Mouse (Mus musculus) heart, postnatal 25 days (tissue): ENCODE measurements around the gene Adcy7. TPM values are rescaled to one million over a fixed set of nuclear protein-coding genes. Genes with fewer than 3 reads are reported as not detected.
A peak's percentile ranks its signal among the peaks of the same experiment; 100 is the strongest.

ENCODE experiments used
- DNase-seq: peaks from one replicate; pipeline ENCODE4 v3.0.0; 2022; ENCODE audit warnings: low spot score
- intact Hi-C: fragments of 180-260 bp; cut with DNase I; formaldehyde crosslinking; loops from one replicate; pipeline ENCODE4 v1.15.1; 2025
- total RNA-seq, 2 experiments: library from RNA; stranded (reverse); gene quantifications; 2 replicates each; pipeline ENCODE4 v1.2.3; 2021

Adcy7 gene
- total RNA-seq, 2 experiments from 2014 or later, result 7.0 to 8.8 TPM

- intact Hi-C loops, result loop anchor here (5.0 to 10.0 kb wide), 2 partner anchors 353 to 426 kb away; partner anchors contain the start of gene Cyld
- no peak for DNase-seq
Measured at GRCm38 (mm10) chr8:88269107-88269875, 2.9 kb upstream of the Adcy7 start.

GRCm38 (mm10) chr8:88270086-88270485, 2.1 kb upstream of the Adcy7 start:
- intact Hi-C loops, result loop anchor here (2.0 kb wide), 1 partner anchor 37 kb away; no protein-coding TSS in a partner anchor
- no peak for DNase-seq

GRCm38 (mm10) chr8:88273051-88273430, 838 bp downstream of the Adcy7 start:
- intact Hi-C loops, result no loop called here
- no peak for DNase-seq

GRCm38 (mm10) chr8:88274090-88274489, 1.9 kb downstream of the Adcy7 start:
- DNase-seq, result no peak
- intact Hi-C loops, result no loop called here

- intact Hi-C loops, result no loop called here
- no peak for DNase-seq
Measured at GRCm38 (mm10) chr8:88279220-88279619, 7.0 kb downstream of the Adcy7 start.

GRCm38 (mm10) chr8:88279670-88280069, 7.5 kb downstream of the Adcy7 start:
- DNase-seq, result no peak
- intact Hi-C loops, result no loop called here

- no peak for DNase-seq
- intact Hi-C loops, result no loop called here
Measured at GRCm38 (mm10) chr8:88280904-88281303, 8.7 kb downstream of the Adcy7 start.

GRCm38 (mm10) chr8:88282684-88283083, 10.5 kb downstream of the Adcy7 start:
- intact Hi-C loops, result no loop called here
- peak; percentile 82 for DNase-seq

- intact Hi-C loops, result no loop called here
- DNase-seq, result no peak
Measured at GRCm38 (mm10) chr8:88283243-88284115, 11.3 kb downstream of the Adcy7 start.

- DNase-seq, result no peak
Measured at GRCm38 (mm10) chr8:88284738-88285137, 12.5 kb downstream of the Adcy7 start.

GRCm38 (mm10) chr8:88285469-88286356, 13.5 kb downstream of the Adcy7 start:
- no peak for DNase-seq
- intact Hi-C loops, result no loop called here

More at GRCm38 (mm10) chr8:88284738-88285137, 12.5 kb downstream of the Adcy7 start:
- intact Hi-C loops, result no loop called here

- no peak for DNase-seq
- intact Hi-C loops, result no loop called here
Measured at GRCm38 (mm10) chr8:88286421-88286960, 14.3 kb downstream of the Adcy7 start.

- intact Hi-C loops, result no loop called here
- DNase-seq, result no peak
Measured at GRCm38 (mm10) chr8:88288622-88289242, 16.5 kb downstream of the Adcy7 start.

GRCm38 (mm10) chr8:88289901-88290300, 17.7 kb downstream of the Adcy7 start:
- DNase-seq, result no peak
- intact Hi-C loops, result no loop called here

- DNase-seq, result no peak
Measured at GRCm38 (mm10) chr8:88290326-88291304, 18.4 kb downstream of the Adcy7 start.

GRCm38 (mm10) chr8:88291305-88291690, 19.1 kb downstream of the Adcy7 start:
- intact Hi-C loops, result no loop called here

More at GRCm38 (mm10) chr8:88290326-88291304, 18.4 kb downstream of the Adcy7 start:
- intact Hi-C loops, result no loop called here

GRCm38 (mm10) chr8:88292926-88293325, 20.7 kb downstream of the Adcy7 start:
- intact Hi-C loops, result no loop called here
- no peak for DNase-seq

More at GRCm38 (mm10) chr8:88291305-88291690, 19.1 kb downstream of the Adcy7 start:
- DNase-seq, result no peak
